Mouse (Mus musculus) hindbrain, embryonic 15.5 days (tissue): ENCODE measurements around the gene Prox1. TPM values are rescaled to one million over a fixed set of nuclear protein-coding genes. Genes with fewer than 3 reads are reported as not detected.

Source experiments
- ATAC-seq: fragments of 200-750 bp; cut with Nextera tagmentation; 2 replicates; pipeline ENCODE4 v1.8.0; 2017; ENCODE audit warnings: low read depth, moderate number of reproducible peaks, moderate TSS enrichment; ENCODE audit not compliant: low FRiP score
- H3K27ac ChIP-seq: fragments of 300-500 bp; sonication (generic); replicated peaks from 2 replicates; pipeline ENCODE4 v1.5.1; 2015; ENCODE audit warnings: mild to moderate bottlenecking, inconsistent platforms
- H3K27me3 ChIP-seq: fragments of 300-500 bp; sonication (generic); 2 replicates; pipeline ENCODE4 v1.6.1; 2015; ENCODE audit warnings: control low read depth, inconsistent platforms
- H3K36me3 ChIP-seq: fragments of 300-500 bp; sonication (generic); 2 replicates; pipeline ENCODE4 v1.6.1; 2015; ENCODE audit warnings: control low read depth, inconsistent platforms
- H3K4me1 ChIP-seq: fragments of 300-500 bp; sonication (generic); replicated peaks from 2 replicates; pipeline ENCODE4 v1.6.1; 2015; ENCODE audit warnings: control low read depth, inconsistent platforms
- H3K4me2 ChIP-seq: fragments of 300-500 bp; sonication (generic); 2 replicates; pipeline ENCODE4 v1.6.1; 2015; ENCODE audit warnings: moderate library complexity, mild to moderate bottlenecking, inconsistent platforms
- H3K4me3 ChIP-seq: fragments of 300-500 bp; sonication (generic); 2 replicates; pipeline ENCODE4 v1.5.1; 2015; ENCODE audit warnings: mild to moderate bottlenecking, inconsistent platforms
- H3K9ac ChIP-seq: fragments of 300-500 bp; sonication (generic); 2 replicates; pipeline ENCODE4 v1.6.1; 2015; ENCODE audit warnings: inconsistent platforms
- H3K9me3 ChIP-seq: fragments of 300-500 bp; sonication (generic); 2 replicates; pipeline ENCODE4 v1.6.1; 2016; ENCODE audit warnings: control low read depth, inconsistent platforms
- WGBS: fragments of 180-500 bp; shearing (Covaris S2); methylation state at CpG from one replicate; pipeline ENCODE4 v1.1.7; 2015; 5-methylcytosine and 5-hydroxymethylcytosine counted together
- polyA plus RNA-seq: library from polyadenylated mRNA; unstranded; fragments of >200 nt; fragmentation: Nextera tagmentation; extraction: Ambion mirVana; gene quantifications from 2 replicates; pipeline ENCODE4 v1.2.1, GENCODE M21; 2015

The Prox1 gene
- polyA plus RNA-seq: 6.2 and 6.9 TPM in 2 replicates

GRCm38 (mm10) chr1:190169911-190170818 is at the start of gene Prox1:
TSS of gene Prox1 (minus strand) at chr1:190170714.
- Histone ChIP-seq H3K4me1 (peaks cover 64% of the 10 kb centered on the region), H3K4me3 (peak within 1 kb of the TSS; percentile 62), H3K9me3 (no peaks in the 10 kb centered on the region), H3K27ac (peak within 1 kb of the TSS; percentile 83), H3K4me2 (peak within 1 kb of the TSS; percentile 82), H3K9ac (peak within 1 kb of the TSS; percentile 57), H3K36me3 (no peaks in the 10 kb centered on the region), H3K27me3 (0 out of 2 replicates have a peak, but pooled peaks cover 4% of the 10 kb centered on the region)
- ATAC-seq: peak; percentile 93
- WGBS: under 1% methylated on average over 60 of the region's 62 CpGs

GRCm38 (mm10) chr1:190216621-190217020 is 46.1 kb upstream of the Prox1 start:
- Histone ChIP-seq H3K9me3 (no peaks in the 10 kb centered on the region), H3K36me3 (no peaks in the 10 kb centered on the region), H3K27ac (no peak overlapping the region), H3K4me2 (no peak overlapping the region), H3K27me3 (no peaks in the 10 kb centered on the region), H3K9ac (no peak overlapping the region), H3K4me3 (no peak overlapping the region), H3K4me1 (0 out of 2 replicates have a peak, but pooled peaks cover 4% of the 10 kb centered on the region)
- ATAC-seq: no peak
- 71% methylated on average over 15 of the region's 15 CpGs for WGBS

DNA sequence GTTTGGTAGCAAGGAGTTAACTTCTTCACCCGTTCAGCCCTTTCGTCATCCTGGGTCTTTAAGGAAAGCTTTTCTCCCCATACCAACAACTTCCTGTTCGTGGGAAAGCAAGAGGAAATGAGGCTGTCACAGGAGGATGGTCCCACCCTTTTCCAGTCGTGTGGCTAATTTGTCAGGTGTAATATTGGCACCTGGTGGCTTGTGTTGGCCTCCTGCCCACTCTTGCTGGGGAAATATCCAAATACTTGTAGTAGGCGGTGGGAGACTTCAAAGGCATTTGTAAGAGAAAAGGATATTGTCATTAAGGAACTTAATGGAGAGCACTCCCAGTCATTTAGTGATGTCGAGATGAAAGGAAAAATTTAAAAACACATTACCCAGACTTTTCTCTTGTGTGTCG is 44.1 kb upstream of the Prox1 start:
- no peak overlapping the region for H3K4me2 ChIP-seq
- H3K9ac ChIP-seq: no peak overlapping the region
- H3K4me3 ChIP-seq: no peak overlapping the region
- H3K27me3 ChIP-seq: no peaks in the 10 kb centered on the region
- H3K4me1 ChIP-seq: no peaks in the 10 kb centered on the region
- 60% methylated on average over 7 of the region's 7 CpGs for WGBS
- no peak overlapping the region for H3K27ac ChIP-seq
- H3K9me3 ChIP-seq: no peaks in the 10 kb centered on the region
- ATAC-seq: no peak
- H3K36me3 ChIP-seq: no peaks in the 10 kb centered on the region

GRCm38 (mm10) chr1:190213175-190213574 is 42.7 kb upstream of the Prox1 start:
- Histone ChIP-seq H3K4me3 (no peak overlapping the region), H3K27ac (no peak overlapping the region), H3K27me3 (no peaks in the 10 kb centered on the region), H3K9ac (no peak overlapping the region), H3K9me3 (no peaks in the 10 kb centered on the region), H3K36me3 (no peaks in the 10 kb centered on the region), H3K4me2 (no peak overlapping the region), H3K4me1 (no peaks in the 10 kb centered on the region)
- ATAC-seq: no peak
- 94% methylated on average over 6 of the region's 6 CpGs for WGBS

DNA sequence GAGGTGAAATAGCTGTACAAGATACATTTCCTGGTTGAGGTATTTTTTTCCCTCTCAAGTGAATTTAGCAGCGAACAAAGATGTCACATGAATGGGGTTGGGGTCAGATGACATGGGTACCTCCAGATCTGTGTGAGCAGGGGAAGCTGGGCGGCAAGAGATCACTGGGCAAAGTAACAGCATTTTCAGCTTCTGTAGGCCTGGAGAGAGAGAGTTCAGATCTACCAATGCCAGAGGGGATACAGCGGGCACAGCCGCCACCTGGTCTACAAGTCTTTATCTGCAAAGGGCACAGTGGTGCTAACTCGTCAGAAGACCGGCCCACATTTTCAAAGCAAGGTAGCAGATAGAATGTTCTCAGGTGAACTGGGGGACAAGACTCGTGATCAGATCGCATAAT is 36.7 kb upstream of the Prox1 start:
- no peaks in the 10 kb centered on the region for H3K27me3 ChIP-seq
- H3K9ac ChIP-seq: no peak overlapping the region
- no peak for ATAC-seq
- WGBS: 95% methylated on average over 8 of the region's 8 CpGs
- no peaks in the 10 kb centered on the region for H3K9me3 ChIP-seq
- no peak overlapping the region for H3K27ac ChIP-seq
- no peaks in the 10 kb centered on the region for H3K36me3 ChIP-seq
- no peak overlapping the region for H3K4me2 ChIP-seq
- no peaks in the 10 kb centered on the region for H3K4me1 ChIP-seq
- no peak overlapping the region for H3K4me3 ChIP-seq

DNA sequence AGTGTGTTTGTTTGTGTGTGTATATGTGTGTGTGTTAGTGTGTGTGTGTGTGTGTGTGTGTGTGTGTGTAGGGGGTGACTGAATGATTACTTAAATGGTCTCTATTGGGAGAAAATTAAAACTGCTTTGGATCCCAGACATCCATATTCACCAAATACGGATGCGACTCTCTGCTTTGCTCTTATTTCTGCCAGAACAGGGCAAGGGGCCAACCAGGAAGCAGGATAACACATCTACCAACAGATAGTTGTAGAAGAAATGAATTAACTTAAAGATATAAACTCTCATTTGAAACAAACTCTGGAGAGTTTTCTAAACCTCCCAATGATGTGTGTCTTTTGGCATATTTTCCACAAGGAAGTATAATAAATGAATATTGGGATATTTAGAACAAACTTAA is 35.2 kb upstream of the Prox1 start:
- Histone ChIP-seq H3K9ac (no peak overlapping the region), H3K4me1 (no peaks in the 10 kb centered on the region), H3K4me2 (no peak overlapping the region), H3K36me3 (no peaks in the 10 kb centered on the region), H3K4me3 (no peak overlapping the region), H3K9me3 (no peaks in the 10 kb centered on the region), H3K27me3 (no peaks in the 10 kb centered on the region), H3K27ac (no peak overlapping the region)
- WGBS: 95% methylated on average over 2 of the region's 2 CpGs
- ATAC-seq: no peak

GRCm38 (mm10) chr1:190204378-190205070 is 34.0 kb upstream of the Prox1 start:
- Histone ChIP-seq H3K4me1 (no peaks in the 10 kb centered on the region), H3K27ac (no peak overlapping the region), H3K4me2 (no peak overlapping the region), H3K9ac (no peak overlapping the region), H3K4me3 (no peak overlapping the region), H3K9me3 (no peaks in the 10 kb centered on the region), H3K27me3 (no peaks in the 10 kb centered on the region), H3K36me3 (no peaks in the 10 kb centered on the region)
- no peak for ATAC-seq
- WGBS: 39% methylated on average over 10 of the region's 10 CpGs

- Histone ChIP-seq H3K4me1 (no peaks in the 10 kb centered on the region), H3K36me3 (no peaks in the 10 kb centered on the region), H3K4me2 (no peak overlapping the region), H3K27me3 (no peaks in the 10 kb centered on the region), H3K27ac (no peak overlapping the region), H3K9ac (no peak overlapping the region), H3K4me3 (no peak overlapping the region), H3K9me3 (no peaks in the 10 kb centered on the region)
- no peak for ATAC-seq
- WGBS: 91% methylated on average over 6 of the region's 6 CpGs
Measured at GRCm38 (mm10) chr1:190201696-190202095, 31.2 kb upstream of the Prox1 start.

GRCm38 (mm10) chr1:190200996-190201395 is 30.5 kb upstream of the Prox1 start:
- 96% methylated on average over 4 of the region's 4 CpGs for whole genome bisulfite sequencing
- H3K4me1 ChIP-seq: no peaks in the 10 kb centered on the region
- H3K4me2 ChIP-seq: no peak overlapping the region
- H3K4me3 ChIP-seq: no peak overlapping the region
- ATAC-seq: no peak
- H3K36me3 ChIP-seq: no peaks in the 10 kb centered on the region
- H3K9ac ChIP-seq: no peak overlapping the region
- no peak overlapping the region for H3K27ac ChIP-seq
- no peaks in the 10 kb centered on the region for H3K27me3 ChIP-seq
- no peaks in the 10 kb centered on the region for H3K9me3 ChIP-seq

DNA sequence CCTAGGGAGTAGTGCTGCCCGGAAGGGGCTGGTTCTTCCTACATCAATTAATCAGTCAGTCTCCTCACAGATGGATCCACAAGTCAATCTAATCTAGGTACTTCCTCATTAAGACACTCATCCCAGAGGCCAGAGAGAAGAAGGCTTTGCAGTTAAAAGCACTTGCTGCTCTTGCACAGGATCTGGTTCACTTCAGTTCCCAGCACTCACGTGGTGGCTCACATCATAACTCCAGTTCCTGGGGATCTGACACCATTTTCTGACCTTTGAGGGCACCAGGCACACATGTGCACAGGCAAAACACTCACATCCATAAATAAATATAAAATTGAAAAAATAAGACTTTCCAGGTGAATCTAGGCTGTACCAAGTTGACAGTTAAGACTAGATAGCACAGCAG is 27.7 kb upstream of the Prox1 start:
- ATAC-seq: no peak
- no peak overlapping the region for H3K9ac ChIP-seq
- H3K36me3 ChIP-seq: no peaks in the 10 kb centered on the region
- H3K27me3 ChIP-seq: no peaks in the 10 kb centered on the region
- 89% methylated on average over 2 of the region's 2 CpGs for WGBS
- H3K27ac ChIP-seq: no peak overlapping the region
- no peak overlapping the region for H3K4me3 ChIP-seq
- H3K4me1 ChIP-seq: no peaks in the 10 kb centered on the region
- H3K4me2 ChIP-seq: no peak overlapping the region
- no peaks in the 10 kb centered on the region for H3K9me3 ChIP-seq

DNA sequence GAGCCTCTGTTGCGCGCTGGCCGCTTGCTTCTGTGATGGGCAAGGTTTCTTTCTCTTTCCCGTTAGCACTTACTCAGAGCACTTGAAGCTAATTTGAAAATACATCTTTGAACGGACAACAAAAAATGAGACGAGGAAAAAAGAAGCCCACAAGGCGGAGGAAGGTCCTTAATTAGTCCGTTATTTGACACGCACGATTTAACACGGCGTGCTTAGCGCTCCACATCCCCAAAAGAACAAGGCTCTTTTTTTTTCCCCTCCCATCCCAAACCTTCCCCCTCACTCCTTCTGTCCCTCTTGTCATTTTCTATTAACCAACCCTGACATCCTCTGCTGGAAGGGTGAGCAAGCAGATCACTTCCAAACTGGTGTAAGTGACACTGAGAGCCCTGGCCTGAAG is 21.5 kb upstream of the Prox1 start:
- Histone ChIP-seq H3K27me3 (0 out of 2 replicates have a peak, but pooled peaks cover 4% of the 10 kb centered on the region), H3K4me1 (peaks cover 17% of the 10 kb centered on the region), H3K4me2 (peak overlapping the region; percentile 20), H3K9ac (no peak overlapping the region), H3K36me3 (no peaks in the 10 kb centered on the region), H3K27ac (no peak overlapping the region), H3K4me3 (no peak overlapping the region), H3K9me3 (no peaks in the 10 kb centered on the region)
- 29% methylated on average over 13 of the region's 13 CpGs for WGBS
- no peak for ATAC-seq

- Histone ChIP-seq H3K27me3 (0 out of 2 replicates have a peak, but pooled peaks cover 4% of the 10 kb centered on the region), H3K27ac (no peak overlapping the region), H3K4me2 (no peak overlapping the region), H3K9me3 (no peaks in the 10 kb centered on the region), H3K4me1 (peaks cover 17% of the 10 kb centered on the region), H3K4me3 (no peak overlapping the region), H3K36me3 (no peaks in the 10 kb centered on the region), H3K9ac (no peak overlapping the region)
- no peak for ATAC-seq
- WGBS: 17% methylated on average over 10 of the region's 10 CpGs
Measured at GRCm38 (mm10) chr1:190190231-190190965, 19.9 kb upstream of the Prox1 start.
